Mouse (Mus musculus): ENCODE measurements around the gene Siah3. TPM values are rescaled to one million over a fixed set of nuclear protein-coding genes. Genes with fewer than 3 reads are reported as not detected.
A peak's percentile ranks its signal among the peaks of the same experiment; 100 is the strongest.
"Not testable (repeated sequence)": the region's sequence is repeated elsewhere in the genome, so short reads cannot be mapped to it uniquely, and the experiment has no call there.

Gene Siah3
- polyA plus RNA-seq, 1 experiment, result not detected

GRCm38 (mm10) chr14:75445281-75445947 lies 10.4 kb upstream of the Siah3 start:
- TF ChIP-seq POLR2A (IDR thresholded peaks at IDR 0.05; ENCODE audit: low read depth, low read length) (no peak), CTCF (IDR thresholded peaks at IDR 0.05; ENCODE audit: borderline replicate concordance, insufficient read depth, low read length) (no peak)
- peaks cover 6% of the 10 kb centered on the region; the same call in 1 of the 2 replicates for H3K4me1 ChIP-seq (ENCODE audit: control insufficient read depth, insufficient read depth, low read length)
- peak overlapping the region; percentile 5; the same call in 1 of the 2 replicates for H3K4me3 ChIP-seq (ENCODE audit: insufficient read depth, low read length)
- no peak overlapping the region for H3K27ac ChIP-seq (ENCODE audit: insufficient read depth, low read length)

- TF ChIP-seq POLR2A (IDR thresholded peaks at IDR 0.05; ENCODE audit: low read depth, low read length), result no peak
- no peak for TF ChIP-seq CTCF (IDR thresholded peaks at IDR 0.05; ENCODE audit: borderline replicate concordance, insufficient read depth, low read length)
- H3K4me1 ChIP-seq (ENCODE audit: control insufficient read depth, insufficient read depth, low read length), result peaks cover 6% of the 10 kb centered on the region; the same call in 1 of the 2 replicates
- H3K4me3 ChIP-seq (ENCODE audit: insufficient read depth, low read length), result peak overlapping the region; percentile 5; the same call in 1 of the 2 replicates
- no peak overlapping the region for H3K27ac ChIP-seq (ENCODE audit: insufficient read depth, low read length)
Observed at GRCm38 (mm10) chr14:75445948-75446281, 9.9 kb upstream of the Siah3 start.

GRCm38 (mm10) chr14:75446314-75446713 lies 9.5 kb upstream of the Siah3 start:
- H3K27ac ChIP-seq (ENCODE audit: insufficient read depth, low read length); H3K4me3 ChIP-seq (ENCODE audit: insufficient read depth, low read length); H3K4me1 ChIP-seq (ENCODE audit: control insufficient read depth, insufficient read depth, low read length): not testable (repeated sequence)

GRCm38 (mm10) chr14:75453906-75454305 lies 1.9 kb upstream of the Siah3 start:
- H3K4me3 ChIP-seq (ENCODE audit: insufficient read depth, low read length), result no peak overlapping the region
- H3K4me1 ChIP-seq (ENCODE audit: control insufficient read depth, insufficient read depth, low read length), result 0 out of 2 replicates have a peak, but pooled peaks cover 7% of the 10 kb centered on the region
- TF ChIP-seq CTCF (IDR thresholded peaks at IDR 0.05; ENCODE audit: borderline replicate concordance, insufficient read depth, low read length) (no peak), POLR2A (IDR thresholded peaks at IDR 0.05; ENCODE audit: low read depth, low read length) (no peak)
- H3K27ac ChIP-seq (ENCODE audit: insufficient read depth, low read length), result no peak overlapping the region

GRCm38 (mm10) chr14:75454716-75455115 lies 1.1 kb upstream of the Siah3 start:
- Histone ChIP-seq H3K27ac (ENCODE audit: insufficient read depth, low read length) (no peak overlapping the region), H3K4me3 (ENCODE audit: insufficient read depth, low read length) (no peak overlapping the region), H3K4me1 (ENCODE audit: control insufficient read depth, insufficient read depth, low read length) (0 out of 2 replicates have a peak, but pooled peaks cover 7% of the 10 kb centered on the region)
- TF ChIP-seq CTCF (IDR thresholded peaks at IDR 0.05; ENCODE audit: borderline replicate concordance, insufficient read depth, low read length) (no peak), POLR2A (IDR thresholded peaks at IDR 0.05; ENCODE audit: low read depth, low read length) (no peak)

- no peak for TF ChIP-seq POLR2A (IDR thresholded peaks at IDR 0.05; ENCODE audit: low read depth, low read length)
- TF ChIP-seq CTCF (IDR thresholded peaks at IDR 0.05; ENCODE audit: borderline replicate concordance, insufficient read depth, low read length), result no peak
- no peak overlapping the region for H3K4me3 ChIP-seq (ENCODE audit: insufficient read depth, low read length)
- no peak overlapping the region for H3K27ac ChIP-seq (ENCODE audit: insufficient read depth, low read length)
- H3K4me1 ChIP-seq (ENCODE audit: control insufficient read depth, insufficient read depth, low read length), result 0 out of 2 replicates have a peak, but pooled peaks cover 7% of the 10 kb centered on the region
Observed at GRCm38 (mm10) chr14:75455361-75455742, 430 bp upstream of the Siah3 start.

- Histone ChIP-seq H3K4me3 (ENCODE audit: insufficient read depth, low read length) (peak overlapping the region; percentile 21), H3K27ac (ENCODE audit: insufficient read depth, low read length) (no peak overlapping the region), H3K4me1 (ENCODE audit: control insufficient read depth, insufficient read depth, low read length) (0 out of 2 replicates have a peak, but pooled peaks cover 7% of the 10 kb centered on the region)
- TF ChIP-seq CTCF (IDR thresholded peaks at IDR 0.05; ENCODE audit: borderline replicate concordance, insufficient read depth, low read length), result no peak
- TF ChIP-seq POLR2A (IDR thresholded peaks at IDR 0.05; ENCODE audit: low read depth, low read length), result no peak
Observed at GRCm38 (mm10) chr14:75456489-75457220, 873 bp downstream of the Siah3 start.

- Histone ChIP-seq H3K27ac (ENCODE audit: insufficient read depth, low read length) (no peak overlapping the region), H3K4me1 (ENCODE audit: control insufficient read depth, insufficient read depth, low read length) (0 out of 2 replicates have a peak, but pooled peaks cover 7% of the 10 kb centered on the region), H3K4me3 (ENCODE audit: insufficient read depth, low read length) (peak overlapping the region; percentile 21)
- TF ChIP-seq POLR2A (IDR thresholded peaks at IDR 0.05; ENCODE audit: low read depth, low read length) (no peak), CTCF (IDR thresholded peaks at IDR 0.05; ENCODE audit: borderline replicate concordance, insufficient read depth, low read length) (no peak)
Observed at GRCm38 (mm10) chr14:75457221-75457600, 1.4 kb downstream of the Siah3 start.

- TF ChIP-seq CTCF (IDR thresholded peaks at IDR 0.05; ENCODE audit: borderline replicate concordance, insufficient read depth, low read length) (no peak), POLR2A (IDR thresholded peaks at IDR 0.05; ENCODE audit: low read depth, low read length) (no peak)
- no peak overlapping the region for H3K27ac ChIP-seq (ENCODE audit: insufficient read depth, low read length)
- no peak overlapping the region for H3K4me3 ChIP-seq (ENCODE audit: insufficient read depth, low read length)
- 0 out of 2 replicates have a peak, but pooled peaks cover 7% of the 10 kb centered on the region for H3K4me1 ChIP-seq (ENCODE audit: control insufficient read depth, insufficient read depth, low read length)
Observed at GRCm38 (mm10) chr14:75459431-75459830, 3.6 kb downstream of the Siah3 start.

- Histone ChIP-seq H3K4me1 (ENCODE audit: control insufficient read depth, insufficient read depth, low read length) (0 out of 2 replicates have a peak, but pooled peaks cover 7% of the 10 kb centered on the region), H3K4me3 (ENCODE audit: insufficient read depth, low read length) (no peak overlapping the region), H3K27ac (ENCODE audit: insufficient read depth, low read length) (no peak overlapping the region)
- TF ChIP-seq POLR2A (IDR thresholded peaks at IDR 0.05; ENCODE audit: low read depth, low read length) (no peak), CTCF (IDR thresholded peaks at IDR 0.05; ENCODE audit: borderline replicate concordance, insufficient read depth, low read length) (no peak)
Observed at GRCm38 (mm10) chr14:75459991-75460390, 4.2 kb downstream of the Siah3 start.

Measured in embryonic fibroblast, embryonic 13.5 days (primary cell).